Mouse (Mus musculus): Measurements from ENCODE around the gene Nup98.

DNA sequence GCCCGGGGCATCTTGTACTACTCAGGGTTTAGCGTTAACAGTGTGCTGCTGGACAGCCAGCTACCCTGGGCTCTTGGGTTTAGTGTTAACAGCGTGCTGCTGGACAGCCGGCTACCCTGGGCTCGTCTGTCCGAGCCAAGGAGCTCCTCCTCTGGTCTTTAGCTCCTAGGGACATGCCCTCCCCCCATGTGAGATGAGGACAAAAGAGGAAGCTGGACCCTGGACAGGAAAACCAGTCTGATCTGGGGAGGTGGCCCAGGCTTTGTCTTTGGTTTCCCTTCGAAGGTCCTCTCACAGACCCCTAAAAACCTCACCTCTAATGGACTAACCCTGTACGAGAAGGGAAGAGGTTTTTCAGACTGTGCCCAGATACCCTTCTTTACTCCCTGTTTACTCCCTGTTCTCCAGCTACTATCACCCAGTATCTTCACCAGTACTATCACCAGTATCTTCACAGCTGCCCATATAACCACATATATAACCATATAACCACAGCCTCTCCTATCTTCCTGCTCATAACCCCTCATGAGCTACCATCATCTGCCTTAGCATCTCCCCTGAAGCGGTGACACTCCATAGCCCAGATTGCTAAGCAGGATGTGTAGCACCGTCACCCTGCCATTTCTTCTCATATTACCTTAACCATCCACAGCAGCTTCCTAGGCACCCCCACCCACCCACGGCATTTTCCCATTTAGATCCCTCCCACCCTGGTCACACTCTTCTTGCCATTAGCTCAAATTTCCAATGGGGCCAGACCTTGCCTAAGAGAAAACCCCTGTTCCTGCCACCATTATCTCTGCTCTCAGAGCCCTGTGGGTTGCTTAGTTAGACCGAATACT is 37.2 kb upstream of the Nup98 start:
- TF ChIP-seq CTCF (conservative IDR thresholded peaks at IDR 0.05; ENCODE audit: insufficient read depth, insufficient read length, low read depth, low read length) = no peak
- TF ChIP-seq POLR2A (IDR thresholded peaks at IDR 0.05; ENCODE audit: low read depth, low read length) = no peak
